Mouse (Mus musculus): ENCODE data around the gene Atp8a1. TPM values are rescaled to one million over a fixed set of nuclear protein-coding genes. Genes with fewer than 3 reads are reported as not detected.

The Atp8a1 gene
- polyA plus RNA-seq, 1 experiment = not detected

DNA sequence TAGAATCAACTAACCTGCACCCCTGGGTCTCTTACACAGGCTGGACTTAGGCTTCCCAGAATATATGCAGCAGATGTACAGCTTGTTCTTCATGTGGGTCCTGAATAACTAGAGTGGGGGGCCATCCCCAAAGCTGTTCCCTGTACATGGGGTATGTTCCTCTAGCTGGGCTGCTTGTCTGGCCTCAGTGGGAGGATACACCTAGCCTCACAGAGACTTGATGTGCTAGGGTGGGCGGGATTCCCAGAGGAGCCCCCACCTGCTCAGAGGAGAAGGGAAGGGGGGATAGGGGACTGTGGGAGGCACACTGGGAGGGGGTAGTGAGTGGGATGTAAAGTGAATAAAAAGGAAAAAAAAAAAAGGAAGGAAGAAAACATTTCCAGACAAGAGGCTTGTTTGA lies 147.8 kb downstream of the Atp8a1 start:
- Histone ChIP-seq H3K27me3 (ENCODE audit: control insufficient read depth, insufficient read depth, insufficient read length) (no peaks in the 10 kb centered on the region), H3K4me3 (ENCODE audit: insufficient read depth, poor library complexity, severe bottlenecking) (no peak overlapping the region), H3K36me3 (ENCODE audit: control insufficient read depth, insufficient read depth) (no peaks in the 10 kb centered on the region), H3K79me2 (ENCODE audit: control insufficient read depth, insufficient read depth) (no peaks in the 10 kb centered on the region), H3ac (ENCODE audit: control insufficient read depth, insufficient read length, low read depth) (no peak overlapping the region), H3K79me3 (ENCODE audit: low read depth) (no peaks in the 10 kb centered on the region)
- no peak for TF ChIP-seq MYOD1 (IDR thresholded peaks at IDR 0.05; ENCODE audit: control insufficient read depth, insufficient read length, low read depth)
- no peak for TF ChIP-seq MYOG (IDR thresholded peaks at IDR 0.05; ENCODE audit: control insufficient read depth, extremely low read depth, insufficient read length)
- TF ChIP-seq FOSL1 (IDR thresholded peaks at IDR 0.05; ENCODE audit: insufficient read depth, low read length, poor library complexity, severe bottlenecking) = no peak
- TF ChIP-seq CEBPB (IDR thresholded peaks at IDR 0.05; ENCODE audit: low read depth) = no peak
- no peak for TF ChIP-seq CTCF (IDR thresholded peaks at IDR 0.05; ENCODE audit: control insufficient read depth, insufficient read depth, insufficient read length)
- TF ChIP-seq MAX (IDR thresholded peaks at IDR 0.05) = no peak
- TF ChIP-seq USF1 (IDR thresholded peaks at IDR 0.05; ENCODE audit: low read depth) = no peak

DNA sequence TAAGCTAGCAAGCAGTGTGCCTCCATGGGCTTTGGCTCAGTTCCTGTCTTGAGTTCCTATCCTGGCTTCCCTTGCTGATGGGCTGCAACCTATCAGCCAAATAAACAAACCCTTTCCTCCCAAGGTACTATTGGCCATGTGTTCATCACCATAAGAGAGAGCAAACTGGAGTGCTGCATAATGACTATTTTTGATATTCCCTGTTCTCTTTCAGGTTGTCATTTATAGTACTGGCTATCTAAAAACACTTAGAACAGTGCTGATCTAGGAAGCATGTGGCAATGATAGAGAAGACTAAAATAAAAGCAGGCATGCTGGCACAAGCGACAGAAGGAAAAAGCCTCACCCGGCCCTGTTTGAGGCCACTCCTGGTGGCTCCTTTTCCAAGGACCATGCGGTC lies 149.1 kb downstream of the Atp8a1 start:
- H3K79me3 ChIP-seq (ENCODE audit: low read depth) = no peaks in the 10 kb centered on the region
- TF ChIP-seq MAX (IDR thresholded peaks at IDR 0.05) (no peak), MYOG (IDR thresholded peaks at IDR 0.05; ENCODE audit: control insufficient read depth, extremely low read depth, insufficient read length) (no peak), MYOD1 (IDR thresholded peaks at IDR 0.05; ENCODE audit: control insufficient read depth, insufficient read length, low read depth) (no peak), CTCF (IDR thresholded peaks at IDR 0.05; ENCODE audit: control insufficient read depth, insufficient read depth, insufficient read length) (no peak), USF1 (IDR thresholded peaks at IDR 0.05; ENCODE audit: low read depth) (no peak), FOSL1 (IDR thresholded peaks at IDR 0.05; ENCODE audit: insufficient read depth, low read length, poor library complexity, severe bottlenecking) (no peak), CEBPB (IDR thresholded peaks at IDR 0.05; ENCODE audit: low read depth) (no peak)
- H3K36me3 ChIP-seq (ENCODE audit: control insufficient read depth, insufficient read depth) = no peaks in the 10 kb centered on the region
- no peak overlapping the region for H3K4me3 ChIP-seq (ENCODE audit: insufficient read depth, poor library complexity, severe bottlenecking)
- H3ac ChIP-seq (ENCODE audit: control insufficient read depth, insufficient read length, low read depth) = no peak overlapping the region
- H3K27me3 ChIP-seq (ENCODE audit: control insufficient read depth, insufficient read depth, insufficient read length) = no peaks in the 10 kb centered on the region
- H3K79me2 ChIP-seq (ENCODE audit: control insufficient read depth, insufficient read depth) = no peaks in the 10 kb centered on the region

DNA sequence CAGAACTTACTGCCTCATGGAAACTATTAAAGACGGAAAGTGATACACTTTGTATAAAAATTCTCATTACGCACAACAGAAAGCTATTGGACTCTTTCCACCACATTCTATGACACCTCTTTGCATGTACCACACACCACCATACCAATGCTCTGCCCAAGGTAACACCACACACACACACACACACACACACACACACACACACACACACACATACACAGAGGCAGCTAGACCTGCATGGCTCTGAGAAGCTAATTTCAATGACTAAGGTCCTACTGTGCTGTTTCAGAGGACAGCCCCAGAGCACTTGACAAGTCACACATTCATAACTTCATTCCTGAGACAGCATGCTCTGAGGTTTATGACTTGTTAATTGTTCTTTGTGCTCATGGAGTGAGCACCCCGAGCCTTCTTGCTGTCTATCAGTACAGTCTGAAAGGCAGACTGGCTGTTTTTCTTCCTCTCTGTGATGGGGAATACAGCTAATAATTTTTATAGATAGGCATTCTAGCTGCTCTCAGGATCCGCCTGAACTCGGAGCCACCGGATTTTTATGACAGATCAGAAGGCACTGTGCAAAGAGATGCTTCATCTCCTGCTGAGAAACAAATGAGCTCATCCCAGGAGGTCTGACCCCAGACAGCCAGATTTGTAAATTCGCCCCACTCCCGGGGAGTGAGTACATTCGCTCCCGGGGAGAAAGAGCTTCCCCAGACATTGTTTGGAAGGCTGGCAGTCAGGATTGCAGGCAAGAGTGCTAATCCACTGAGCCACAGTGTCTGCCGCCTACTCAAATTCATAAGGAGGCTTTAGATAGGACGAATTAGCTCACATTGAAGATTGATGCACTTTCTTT lies 150.3 kb downstream of the Atp8a1 start:
- no peaks in the 10 kb centered on the region for H3K36me3 ChIP-seq (ENCODE audit: control insufficient read depth, insufficient read depth)
- H3K79me3 ChIP-seq (ENCODE audit: low read depth) = no peaks in the 10 kb centered on the region
- no peak for TF ChIP-seq MAX (IDR thresholded peaks at IDR 0.05)
- no peak for TF ChIP-seq FOSL1 (IDR thresholded peaks at IDR 0.05; ENCODE audit: insufficient read depth, low read length, poor library complexity, severe bottlenecking)
- no peak for TF ChIP-seq CTCF (IDR thresholded peaks at IDR 0.05; ENCODE audit: control insufficient read depth, insufficient read depth, insufficient read length)
- no peak for TF ChIP-seq USF1 (IDR thresholded peaks at IDR 0.05; ENCODE audit: low read depth)
- no peak for TF ChIP-seq MYOD1 (IDR thresholded peaks at IDR 0.05; ENCODE audit: control insufficient read depth, insufficient read length, low read depth)
- no peak for TF ChIP-seq MYOG (IDR thresholded peaks at IDR 0.05; ENCODE audit: control insufficient read depth, extremely low read depth, insufficient read length)
- TF ChIP-seq CEBPB (IDR thresholded peaks at IDR 0.05; ENCODE audit: low read depth) = no peak
- H3K4me3 ChIP-seq (ENCODE audit: insufficient read depth, poor library complexity, severe bottlenecking) = no peak overlapping the region
- H3ac ChIP-seq (ENCODE audit: control insufficient read depth, insufficient read length, low read depth) = no peak overlapping the region
- H3K79me2 ChIP-seq (ENCODE audit: control insufficient read depth, insufficient read depth) = no peaks in the 10 kb centered on the region
- no peaks in the 10 kb centered on the region for H3K27me3 ChIP-seq (ENCODE audit: control insufficient read depth, insufficient read depth, insufficient read length)

- Histone ChIP-seq H3K79me2 (ENCODE audit: control insufficient read depth, insufficient read depth) (no peaks in the 10 kb centered on the region), H3K4me3 (ENCODE audit: insufficient read depth, poor library complexity, severe bottlenecking) (no peak overlapping the region), H3K36me3 (ENCODE audit: control insufficient read depth, insufficient read depth) (no peaks in the 10 kb centered on the region), H3K79me3 (ENCODE audit: low read depth) (no peaks in the 10 kb centered on the region), H3ac (ENCODE audit: control insufficient read depth, insufficient read length, low read depth) (no peak overlapping the region), H3K27me3 (ENCODE audit: control insufficient read depth, insufficient read depth, insufficient read length) (no peaks in the 10 kb centered on the region)
- TF ChIP-seq CTCF (IDR thresholded peaks at IDR 0.05; ENCODE audit: control insufficient read depth, insufficient read depth, insufficient read length) (no peak), MYOD1 (IDR thresholded peaks at IDR 0.05; ENCODE audit: control insufficient read depth, insufficient read length, low read depth) (no peak), USF1 (IDR thresholded peaks at IDR 0.05; ENCODE audit: low read depth) (no peak), CEBPB (IDR thresholded peaks at IDR 0.05; ENCODE audit: low read depth) (no peak), FOSL1 (IDR thresholded peaks at IDR 0.05; ENCODE audit: insufficient read depth, low read length, poor library complexity, severe bottlenecking) (no peak), MYOG (IDR thresholded peaks at IDR 0.05; ENCODE audit: control insufficient read depth, extremely low read depth, insufficient read length) (no peak), MAX (IDR thresholded peaks at IDR 0.05) (no peak)
Observed at GRCm38 (mm10) chr5:67695055-67695710, 152.1 kb downstream of the Atp8a1 start.

DNA sequence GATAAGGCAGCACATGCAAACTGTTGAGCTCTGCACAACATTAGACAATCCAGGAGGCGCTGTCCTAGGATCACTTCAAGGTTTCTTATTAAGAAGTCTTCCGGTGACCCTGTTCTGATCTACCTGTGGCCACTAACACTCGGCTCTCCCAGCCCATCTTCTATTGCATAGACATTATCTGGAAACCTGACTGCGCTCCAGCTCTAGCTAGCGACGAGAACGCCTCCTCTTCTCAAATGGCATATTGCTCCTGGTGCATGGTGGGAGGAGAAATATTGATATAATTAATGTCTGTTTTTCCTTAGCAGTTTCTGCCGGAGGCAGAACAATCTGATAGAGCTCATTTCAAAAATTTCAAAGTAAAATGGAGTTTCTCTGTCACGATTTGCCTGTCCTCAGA lies 156.9 kb downstream of the Atp8a1 start:
- H3K27me3 ChIP-seq (ENCODE audit: control insufficient read depth, insufficient read depth, insufficient read length) = no peaks in the 10 kb centered on the region
- H3K4me3 ChIP-seq (ENCODE audit: insufficient read depth, poor library complexity, severe bottlenecking) = no peak overlapping the region
- no peaks in the 10 kb centered on the region for H3K79me3 ChIP-seq (ENCODE audit: low read depth)
- no peaks in the 10 kb centered on the region for H3K79me2 ChIP-seq (ENCODE audit: control insufficient read depth, insufficient read depth)
- no peaks in the 10 kb centered on the region for H3K36me3 ChIP-seq (ENCODE audit: control insufficient read depth, insufficient read depth)
- no peak for TF ChIP-seq CEBPB (IDR thresholded peaks at IDR 0.05; ENCODE audit: low read depth)
- TF ChIP-seq CTCF (IDR thresholded peaks at IDR 0.05; ENCODE audit: control insufficient read depth, insufficient read depth, insufficient read length) = no peak
- no peak for TF ChIP-seq MYOG (IDR thresholded peaks at IDR 0.05; ENCODE audit: control insufficient read depth, extremely low read depth, insufficient read length)
- TF ChIP-seq USF1 (IDR thresholded peaks at IDR 0.05; ENCODE audit: low read depth) = no peak
- TF ChIP-seq MYOD1 (IDR thresholded peaks at IDR 0.05; ENCODE audit: control insufficient read depth, insufficient read length, low read depth) = no peak
- TF ChIP-seq MAX (IDR thresholded peaks at IDR 0.05) = no peak
- TF ChIP-seq FOSL1 (IDR thresholded peaks at IDR 0.05; ENCODE audit: insufficient read depth, low read length, poor library complexity, severe bottlenecking) = no peak
- H3ac ChIP-seq (ENCODE audit: control insufficient read depth, insufficient read length, low read depth) = no peak overlapping the region

Data from C2C12 (cell line).